Mouse (Mus musculus): ENCODE results near the gene Mospd3. TPM values are rescaled to one million over a fixed set of nuclear protein-coding genes. Genes with fewer than 3 reads are reported as not detected.

Gene Mospd3
- total RNA-seq, 1 experiment from 2014 or later: 3.5 TPM

GRCm38 (mm10) chr5:137590507-137590906 is 10.4 kb downstream of the Mospd3 start:
- ATAC-seq (ENCODE audit: extremely low read depth, insufficient number of reproducible peaks, low FRiP score, poor library complexity, severe bottlenecking): no peak

GRCm38 (mm10) chr5:137584976-137585375 is 15.9 kb downstream of the Mospd3 start:
- ATAC-seq (ENCODE audit: extremely low read depth, insufficient number of reproducible peaks, low FRiP score, poor library complexity, severe bottlenecking): peak; percentile 65

GRCm38 (mm10) chr5:137583670-137584169 is 17.1 kb downstream of the Mospd3 start:
- no peak for ATAC-seq (ENCODE audit: extremely low read depth, insufficient number of reproducible peaks, low FRiP score, poor library complexity, severe bottlenecking)

GRCm38 (mm10) chr5:137582702-137583101 is 18.2 kb downstream of the Mospd3 start:
- no peak for ATAC-seq (ENCODE audit: extremely low read depth, insufficient number of reproducible peaks, low FRiP score, poor library complexity, severe bottlenecking)

GRCm38 (mm10) chr5:137580246-137580645 is 20.6 kb downstream of the Mospd3 start:
- ATAC-seq (ENCODE audit: extremely low read depth, insufficient number of reproducible peaks, low FRiP score, poor library complexity, severe bottlenecking): no peak

- ATAC-seq (ENCODE audit: extremely low read depth, insufficient number of reproducible peaks, low FRiP score, poor library complexity, severe bottlenecking): no peak
These were observed 26.4 kb downstream of the Mospd3 start for GRCm38 (mm10) chr5:137574470-137574901.

- ATAC-seq (ENCODE audit: extremely low read depth, insufficient number of reproducible peaks, low FRiP score, poor library complexity, severe bottlenecking): 0 out of 2 replicates have a peak, but pooled peaks have one; percentile 10
These were observed 29.9 kb downstream of the Mospd3 start for GRCm38 (mm10) chr5:137570691-137571586.

GRCm38 (mm10) chr5:137570181-137570580 is 30.7 kb downstream of the Mospd3 start:
- no peak for ATAC-seq (ENCODE audit: extremely low read depth, insufficient number of reproducible peaks, low FRiP score, poor library complexity, severe bottlenecking)

- ATAC-seq (ENCODE audit: extremely low read depth, insufficient number of reproducible peaks, low FRiP score, poor library complexity, severe bottlenecking): peak; percentile 46
These were observed 31.2 kb downstream of the Mospd3 start, which contains the start of gene Tfr2 for GRCm38 (mm10) chr5:137569665-137570064. Gene Tfr2, plus strand, starts transcription at chr5:137569840.

GRCm38 (mm10) chr5:137569031-137569430 is 31.8 kb downstream of the Mospd3 start:
- ATAC-seq (ENCODE audit: extremely low read depth, insufficient number of reproducible peaks, low FRiP score, poor library complexity, severe bottlenecking): no peak

GRCm38 (mm10) chr5:137568223-137568798 is 32.5 kb downstream of the Mospd3 start:
- no peak for ATAC-seq (ENCODE audit: extremely low read depth, insufficient number of reproducible peaks, low FRiP score, poor library complexity, severe bottlenecking)

GRCm38 (mm10) chr5:137566416-137566815 is 34.4 kb downstream of the Mospd3 start:
- no peak for ATAC-seq (ENCODE audit: extremely low read depth, insufficient number of reproducible peaks, low FRiP score, poor library complexity, severe bottlenecking)

GRCm38 (mm10) chr5:137565744-137566143 is 35.1 kb downstream of the Mospd3 start:
- ATAC-seq (ENCODE audit: extremely low read depth, insufficient number of reproducible peaks, low FRiP score, poor library complexity, severe bottlenecking): no peak

GRCm38 (mm10) chr5:137562965-137563364 is 37.9 kb downstream of the Mospd3 start:
- no peak for ATAC-seq (ENCODE audit: extremely low read depth, insufficient number of reproducible peaks, low FRiP score, poor library complexity, severe bottlenecking)

- no peak for ATAC-seq (ENCODE audit: extremely low read depth, insufficient number of reproducible peaks, low FRiP score, poor library complexity, severe bottlenecking)
These were observed 39.3 kb downstream of the Mospd3 start for GRCm38 (mm10) chr5:137561556-137561955.

- no peak for ATAC-seq (ENCODE audit: extremely low read depth, insufficient number of reproducible peaks, low FRiP score, poor library complexity, severe bottlenecking)
These were observed 47.0 kb downstream of the Mospd3 start for GRCm38 (mm10) chr5:137553898-137554297.

- no peak for ATAC-seq (ENCODE audit: extremely low read depth, insufficient number of reproducible peaks, low FRiP score, poor library complexity, severe bottlenecking)
These were observed 47.4 kb downstream of the Mospd3 start, which contains the start of gene Actl6b for GRCm38 (mm10) chr5:137553411-137553837. Gene Actl6b, plus strand, starts transcription at chr5:137553517.

GRCm38 (mm10) chr5:137553000-137553399 is 47.9 kb downstream of the Mospd3 start:
- no peak for ATAC-seq (ENCODE audit: extremely low read depth, insufficient number of reproducible peaks, low FRiP score, poor library complexity, severe bottlenecking)

GRCm38 (mm10) chr5:137551119-137551518 is 49.7 kb downstream of the Mospd3 start:
- ATAC-seq (ENCODE audit: extremely low read depth, insufficient number of reproducible peaks, low FRiP score, poor library complexity, severe bottlenecking): peak; percentile 36; the same call in 1 of the 2 replicates

- ATAC-seq (ENCODE audit: extremely low read depth, insufficient number of reproducible peaks, low FRiP score, poor library complexity, severe bottlenecking): no peak
These were observed 51.0 kb downstream of the Mospd3 start for GRCm38 (mm10) chr5:137549840-137550239.

Data from neutrophil, adult 5-6 weeks (primary cell).